Mouse (Mus musculus) left cerebral cortex, postnatal 14 days (tissue): Measurements from ENCODE around the gene Cog5. TPM values are rescaled to one million over a fixed set of nuclear protein-coding genes. Genes with fewer than 3 reads are reported as not detected.

ENCODE experiments used
- DNase-seq, 2 experiments: peaks; one replicate each; pipeline ENCODE4 v3.0.0; 2021 to 2022; ENCODE audit warnings: low spot score in 2 of 2, mixed read lengths in 1 of 2
- intact Hi-C: fragments of 180-260 bp; cut with DNase I; formaldehyde crosslinking; loops from one replicate; pipeline ENCODE4 v1.15.1; 2025
- total RNA-seq, 2 experiments: library from RNA; stranded (reverse); gene quantifications; 2 replicates each; pipeline ENCODE4 v1.2.3; 2021

The Cog5 gene
- total RNA-seq, 2 experiments from 2014 or later = 40.2 to 40.3 TPM

DNA sequence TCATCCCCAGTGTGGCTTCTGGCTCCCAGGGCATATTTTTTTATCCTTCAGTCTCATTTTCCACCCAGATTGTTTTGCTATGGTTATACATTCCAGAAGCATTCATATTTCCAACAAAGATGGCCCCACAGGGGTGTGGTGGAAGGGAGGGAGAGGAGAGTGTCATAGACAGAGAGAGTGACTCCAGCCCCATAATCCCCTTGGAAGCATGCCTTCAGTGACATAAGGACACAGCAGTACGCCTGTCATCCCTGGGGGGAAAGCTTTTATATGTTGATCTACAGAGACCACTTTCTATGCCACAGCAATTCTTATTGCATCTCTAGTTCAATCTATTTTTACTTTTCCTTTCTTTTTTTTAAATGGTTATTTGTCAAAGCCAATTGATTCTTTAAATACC lies 129.6 kb downstream of the Cog5 start:
- intact Hi-C loops = no loop called here
- no peak for DNase-seq

DNA sequence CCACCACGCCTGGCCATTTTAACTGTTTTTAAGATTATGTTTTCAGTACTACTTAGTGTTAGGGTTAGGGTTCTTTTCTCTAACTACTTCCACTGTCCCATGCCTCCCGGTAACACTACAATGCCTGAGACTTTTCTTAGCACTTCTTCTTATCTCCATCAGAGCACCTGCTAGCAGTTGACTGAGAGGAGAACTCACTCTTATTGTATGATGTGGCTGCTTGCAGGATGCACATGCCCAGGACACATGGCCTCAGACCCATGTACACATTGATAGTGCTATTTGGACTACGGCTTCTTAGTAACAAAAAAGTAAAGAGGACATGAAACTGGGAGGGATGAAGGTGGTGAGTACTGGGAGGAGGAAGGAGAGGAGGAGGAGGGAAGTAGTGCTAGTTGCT lies 133.9 kb downstream of the Cog5 start:
- intact Hi-C loops = no loop called here

DNA sequence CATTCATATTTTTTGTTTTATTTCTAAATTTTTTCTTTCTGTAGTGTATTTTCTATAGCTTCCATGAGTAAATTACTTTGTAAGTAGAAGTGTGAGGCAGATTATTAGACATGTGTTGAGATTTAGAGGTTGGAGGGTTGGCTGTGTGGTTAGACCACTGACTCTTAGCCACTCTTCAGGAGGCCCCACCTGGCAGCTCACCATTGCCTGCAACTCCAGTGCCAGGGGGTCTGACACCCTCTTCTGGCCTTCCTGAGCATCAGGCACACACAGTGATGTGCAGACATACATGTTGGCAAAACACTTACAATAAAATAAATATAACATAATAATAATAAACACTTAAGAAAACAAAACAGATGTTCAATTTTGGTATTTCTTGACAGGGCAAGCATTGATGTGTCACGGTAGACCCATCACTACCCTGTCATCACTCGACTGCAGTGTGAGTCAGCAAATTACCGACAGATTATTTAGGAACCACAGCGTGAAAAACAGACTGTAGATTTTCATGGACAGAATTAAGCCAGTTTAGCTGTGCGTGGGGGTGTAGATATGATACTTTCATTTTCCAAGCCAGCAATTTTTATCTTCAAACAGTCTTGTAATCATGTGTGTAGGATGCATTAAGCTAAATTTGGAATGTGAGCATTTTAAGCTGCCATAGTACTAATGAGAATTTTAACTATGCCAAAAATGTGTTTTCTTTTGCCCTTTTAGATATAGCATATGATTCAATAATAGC lies 151.9 kb downstream of the Cog5 start:
- no peak for DNase-seq
- intact Hi-C loops = no loop called here

More for the DNA sequence above, 133.9 kb downstream of the Cog5 start:
- DNase-seq = no peak

DNA sequence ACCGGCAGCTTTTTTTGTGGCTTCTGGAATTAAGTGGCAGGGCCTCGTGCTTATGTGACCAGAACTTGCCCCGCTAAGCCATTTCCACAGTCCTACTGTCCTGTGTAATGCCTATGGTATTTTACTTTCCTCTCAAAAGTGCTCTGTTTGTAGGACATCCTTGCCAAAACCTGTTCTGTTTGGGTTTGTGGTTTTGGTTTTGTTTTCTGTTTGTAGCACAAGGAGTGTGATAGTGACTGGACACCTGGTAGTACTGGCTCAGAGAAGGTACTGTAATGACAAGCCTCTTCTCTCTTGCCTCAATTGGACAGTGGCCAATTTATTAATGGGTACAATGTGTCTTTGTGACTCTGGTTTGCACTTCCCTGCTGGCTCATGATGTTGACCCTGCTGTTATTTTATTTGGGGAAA lies 163.4 kb downstream of the Cog5 start:
- intact Hi-C loops = no loop called here
- no peak for DNase-seq

DNA sequence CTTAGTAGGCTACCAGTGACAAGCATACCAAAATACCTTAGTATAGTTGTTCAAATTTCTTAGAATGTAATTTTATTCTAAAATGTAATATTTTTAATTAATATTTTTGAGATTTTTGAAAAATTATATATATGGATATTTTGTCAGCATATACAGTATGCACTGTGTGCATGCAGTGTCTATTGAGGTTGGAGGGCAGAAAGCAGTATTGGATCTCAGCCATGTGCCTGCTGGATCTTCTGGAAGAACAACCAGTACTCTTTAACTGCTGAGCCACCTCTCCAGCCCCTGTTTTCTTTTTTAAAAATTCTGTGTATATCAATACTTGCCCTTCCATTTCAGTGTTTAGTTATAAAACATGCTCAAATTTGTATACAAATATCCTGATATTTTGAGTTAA lies 164.4 kb downstream of the Cog5 start:
- intact Hi-C loops = no loop called here

DNA sequence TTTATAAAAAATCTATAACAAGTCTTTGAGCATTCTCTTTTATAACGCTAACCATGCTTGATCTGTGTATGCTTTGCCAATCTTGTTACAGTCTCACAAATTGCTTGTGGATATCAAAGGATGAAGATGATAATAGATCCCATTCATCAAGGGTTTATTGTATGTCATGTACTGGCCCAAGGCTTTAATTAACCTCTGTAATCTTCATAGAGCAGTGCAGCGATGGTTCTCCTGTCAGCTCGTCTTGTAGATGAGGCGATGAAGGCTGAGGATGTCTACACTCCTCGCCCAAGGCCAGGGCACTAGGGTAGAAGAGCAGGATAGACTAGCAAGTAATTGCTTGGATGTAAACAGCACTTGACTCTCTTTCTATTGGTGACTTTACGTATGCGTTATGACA lies 164.9 kb downstream of the Cog5 start:
- intact Hi-C loops = no loop called here
- DNase-seq = no peak

More for the DNA sequence above, 164.4 kb downstream of the Cog5 start:
- DNase-seq = no peak

DNA sequence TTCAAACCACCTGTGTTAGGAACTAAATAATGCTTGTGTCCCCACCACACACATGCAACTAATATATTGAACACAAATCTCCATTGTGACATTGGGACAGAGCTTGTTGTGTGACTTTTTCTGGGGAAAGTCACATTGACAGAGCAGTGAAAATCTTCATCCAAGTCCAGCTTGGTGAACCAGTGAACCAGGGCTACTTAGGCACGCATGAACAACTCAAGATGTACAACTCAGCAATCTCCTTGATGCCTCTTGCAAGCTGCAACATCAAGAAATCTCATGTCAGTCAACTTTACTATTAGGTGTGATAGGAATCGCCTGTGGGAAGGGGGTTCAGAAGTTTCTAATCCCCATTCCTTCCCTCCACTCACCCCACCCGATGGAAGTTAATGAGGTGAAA lies 169.0 kb downstream of the Cog5 start:
- intact Hi-C loops = no loop called here
- DNase-seq = no peak

DNA sequence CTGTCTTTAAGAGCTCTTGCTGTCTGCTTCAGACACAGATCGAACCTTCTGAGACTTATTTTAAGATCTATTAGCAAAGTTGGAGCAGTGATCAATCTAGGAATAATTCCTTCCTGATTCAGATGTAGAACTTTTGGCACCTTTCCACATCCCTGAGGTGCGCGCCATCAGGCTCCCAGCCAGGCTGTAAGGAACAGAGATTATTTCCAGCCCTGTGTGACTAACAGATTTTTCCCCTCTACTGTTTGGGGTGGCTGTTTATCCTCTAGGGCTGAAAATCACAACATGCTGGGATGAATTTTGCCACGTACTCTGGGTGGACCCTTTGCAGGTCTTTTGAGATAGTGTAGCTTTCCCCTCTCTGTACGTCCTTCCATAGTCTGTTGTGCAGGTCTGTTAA lies 170.2 kb downstream of the Cog5 start:
- no peak for DNase-seq
- intact Hi-C loops = loop anchor here (5.0 kb wide), 1 partner anchor 62 kb away; no protein-coding TSS in a partner anchor

DNA sequence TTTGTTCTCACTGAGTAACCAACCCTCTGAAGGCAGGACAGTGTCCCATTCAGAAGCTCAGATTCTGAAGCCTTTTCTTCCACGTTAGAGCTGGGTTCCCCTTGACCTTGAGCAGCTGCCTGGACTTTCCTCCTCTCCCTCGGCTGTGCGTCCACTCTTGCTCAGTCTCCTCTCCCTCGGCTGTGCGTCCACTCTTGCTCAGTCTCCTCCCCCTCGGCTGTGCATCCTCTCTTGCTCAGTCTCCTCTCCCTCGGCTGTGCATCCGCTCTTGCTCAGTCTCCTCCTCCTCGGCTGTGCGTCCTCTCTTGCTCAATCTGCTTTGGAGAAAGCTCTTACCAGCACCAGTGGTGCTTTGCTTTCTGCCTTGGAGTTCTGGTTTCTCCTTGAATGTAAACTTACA lies 171.2 kb downstream of the Cog5 start:
- DNase-seq = peak in 1 of 2 experiments; percentile 29
- intact Hi-C loops = loop anchor here (5.0 kb wide), 1 partner anchor 61 kb away; no protein-coding TSS in a partner anchor

DNA sequence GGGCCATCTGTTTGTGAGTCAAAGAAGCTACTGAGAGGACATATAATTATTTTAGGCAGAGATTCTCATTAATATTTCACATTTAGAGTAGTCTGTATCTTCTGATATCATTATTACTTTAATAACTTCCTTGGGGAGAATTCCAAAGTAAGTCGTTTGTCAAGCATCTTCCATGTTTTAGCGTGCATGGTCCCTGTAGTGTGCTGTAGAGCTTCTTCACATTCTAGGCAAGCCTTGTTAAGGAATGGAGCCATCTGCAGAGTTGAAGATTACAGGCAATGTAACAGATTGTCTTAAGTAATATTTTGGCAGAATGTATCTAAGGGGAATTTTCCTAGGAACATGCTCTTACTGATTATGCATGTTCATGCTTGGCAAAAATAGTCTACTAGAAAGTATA lies 171.8 kb downstream of the Cog5 start:
- peak in 1 of 2 experiments; percentile 46 for DNase-seq
- intact Hi-C loops = loop anchor here (5.0 kb wide), 1 partner anchor 61 kb away; no protein-coding TSS in a partner anchor

DNA sequence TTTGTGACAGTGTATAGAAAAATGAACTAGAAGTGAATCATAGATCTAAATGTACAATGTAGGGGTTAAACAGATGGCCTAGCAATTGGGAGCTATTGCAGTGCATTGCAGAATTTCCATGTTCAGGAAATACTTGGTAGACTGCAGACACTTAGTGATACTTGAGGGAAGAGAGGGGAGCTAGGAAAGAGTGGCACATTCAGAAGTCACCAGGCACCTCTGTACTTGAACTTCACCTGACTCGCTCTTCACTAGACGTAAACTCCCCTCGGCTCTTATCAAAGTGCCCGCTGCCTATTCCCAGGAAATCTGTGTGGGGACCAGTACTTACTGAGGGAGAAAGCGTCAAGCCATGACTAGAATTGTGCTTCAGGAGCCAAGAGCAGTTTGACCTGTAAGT lies 180.8 kb downstream of the Cog5 start:
- DNase-seq = no peak
- intact Hi-C loops = no loop called here

DNA sequence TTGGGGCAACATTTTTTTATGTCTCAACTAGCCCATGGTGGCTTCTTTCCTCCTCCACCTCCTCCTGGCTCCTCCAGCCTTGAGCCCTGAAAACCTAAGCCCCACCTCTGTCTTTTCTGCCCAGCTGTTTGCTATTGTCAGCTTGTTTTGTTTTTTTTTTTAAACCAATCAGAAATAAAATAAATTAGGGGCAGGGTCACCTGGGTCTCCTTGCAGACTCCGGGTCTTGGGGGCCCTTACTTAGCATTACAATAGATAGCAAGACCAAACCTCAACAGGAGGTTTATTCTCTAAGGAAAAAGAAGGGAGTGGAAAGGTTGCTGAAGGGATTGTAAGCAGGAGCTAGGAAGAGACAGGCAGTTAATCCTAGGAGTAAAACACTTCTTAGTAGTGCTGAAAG lies 181.5 kb downstream of the Cog5 start:
- intact Hi-C loops = no loop called here

DNA sequence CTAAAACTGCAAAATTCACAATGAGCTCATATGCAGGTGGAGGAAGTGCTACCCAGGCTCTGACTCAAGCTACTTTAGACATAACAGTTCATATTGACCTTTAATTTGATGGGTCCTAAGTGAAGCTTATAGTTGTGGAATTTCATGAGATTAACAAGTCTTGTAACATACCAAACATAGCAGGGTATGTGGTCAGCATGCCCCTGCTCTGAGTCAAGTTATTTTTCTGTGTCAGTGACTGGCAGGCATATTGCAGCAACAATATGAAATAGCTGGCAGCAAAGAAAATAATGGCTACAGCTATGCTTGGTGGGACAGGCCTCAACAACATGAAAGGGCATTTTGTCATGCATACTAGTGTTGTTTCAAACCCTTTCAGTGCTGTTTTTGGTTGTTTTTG lies 183.9 kb downstream of the Cog5 start:
- intact Hi-C loops = no loop called here
- no peak for DNase-seq

More for the DNA sequence above, 181.5 kb downstream of the Cog5 start:
- DNase-seq = no peak

DNA sequence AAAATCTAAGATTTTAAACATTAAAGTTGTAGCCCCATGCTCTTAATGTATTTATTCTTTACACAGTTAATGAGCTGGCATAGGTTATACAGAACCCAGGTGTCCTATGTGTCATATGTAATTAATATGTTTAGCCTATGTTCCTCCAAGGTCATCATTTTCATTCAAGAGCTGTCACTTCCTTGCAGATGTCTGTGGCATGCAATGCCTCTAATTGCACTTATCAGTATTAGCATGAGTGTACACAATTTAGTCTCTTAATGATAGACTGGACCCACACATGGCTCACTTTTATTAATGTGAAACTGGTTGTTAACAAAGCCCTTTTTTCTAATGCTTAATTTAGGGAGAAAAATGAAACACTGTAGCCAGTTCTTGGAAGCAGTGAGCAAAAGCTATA lies 184.6 kb downstream of the Cog5 start:
- intact Hi-C loops = no loop called here
- no peak for DNase-seq

DNA sequence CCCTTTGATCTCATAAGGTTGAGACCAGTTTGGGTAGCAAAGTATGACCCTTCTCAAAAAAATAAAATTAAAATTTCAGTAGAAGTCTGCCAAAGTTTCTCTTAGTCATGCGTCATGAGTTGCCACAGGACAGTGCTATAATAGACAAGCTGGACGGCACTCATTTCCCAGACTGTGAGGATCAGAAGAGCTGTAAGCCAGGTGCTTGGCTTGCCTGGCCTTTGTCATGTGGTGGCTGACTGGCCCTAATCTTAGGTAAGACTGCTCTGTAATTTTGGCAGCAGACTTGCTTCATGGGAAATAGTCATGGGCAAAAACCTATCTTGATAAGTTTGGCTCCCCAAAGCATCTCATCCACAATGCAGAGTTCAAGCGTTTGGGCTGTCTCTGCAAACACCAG lies 191.4 kb downstream of the Cog5 start:
- DNase-seq = no peak
- intact Hi-C loops = no loop called here

DNA sequence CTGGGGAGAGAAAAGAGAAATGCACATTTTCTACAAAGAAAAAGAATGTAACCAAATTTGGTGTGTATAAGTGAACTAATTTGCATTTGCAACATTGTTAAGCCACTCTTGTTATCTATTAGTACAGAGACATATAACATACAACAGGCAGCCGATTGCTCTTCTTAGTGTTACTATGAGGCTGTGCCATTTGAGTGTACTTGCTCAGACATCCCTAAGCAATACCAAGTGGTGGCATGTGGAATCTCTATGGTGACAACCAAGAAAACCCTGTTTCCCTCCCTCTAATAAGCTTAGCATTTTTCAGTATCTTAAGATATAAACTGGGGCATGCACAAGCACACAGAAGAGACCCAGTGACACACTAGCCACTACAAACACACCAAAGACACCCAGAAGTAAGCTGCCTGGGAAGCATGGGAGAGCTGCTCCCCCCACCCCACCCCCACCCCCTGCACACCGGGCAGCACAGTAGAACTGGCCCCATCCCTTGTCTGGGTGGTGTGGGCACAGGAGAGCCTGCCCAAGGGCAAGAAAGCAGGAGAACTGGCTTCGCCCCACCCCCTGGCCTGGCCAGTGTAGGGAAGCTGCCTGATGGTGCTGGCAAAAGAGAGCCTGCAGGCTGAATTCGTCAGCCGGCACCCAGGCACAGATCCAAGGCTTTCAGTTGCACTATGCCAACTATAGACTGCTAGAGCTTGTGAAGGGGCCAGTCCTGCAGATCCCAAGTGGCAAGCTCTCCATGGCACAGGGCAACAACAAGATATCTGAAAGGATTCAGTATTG lies 194.2 kb downstream of the Cog5 start:
- intact Hi-C loops = no loop called here
- peak; percentile 30 to 50 for DNase-seq

DNA sequence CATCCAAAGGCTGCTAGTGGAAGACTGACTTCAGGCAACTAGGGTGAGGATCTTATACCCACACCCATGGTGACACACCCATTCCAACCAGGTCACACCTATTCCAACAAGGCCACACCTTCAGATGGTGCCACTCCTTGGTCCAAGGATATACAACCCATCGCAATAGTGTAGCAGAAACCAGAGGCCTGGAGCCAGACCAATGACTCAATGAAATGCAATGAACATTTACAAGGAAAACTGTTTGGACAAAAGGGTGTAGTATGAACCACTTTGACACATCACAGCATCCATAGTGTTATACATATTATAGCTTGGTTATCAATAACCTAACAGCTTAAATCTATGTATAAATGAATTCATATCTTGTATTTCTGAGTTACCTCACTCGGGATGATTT lies 194.9 kb downstream of the Cog5 start:
- DNase-seq = no peak
- intact Hi-C loops = no loop called here

DNA sequence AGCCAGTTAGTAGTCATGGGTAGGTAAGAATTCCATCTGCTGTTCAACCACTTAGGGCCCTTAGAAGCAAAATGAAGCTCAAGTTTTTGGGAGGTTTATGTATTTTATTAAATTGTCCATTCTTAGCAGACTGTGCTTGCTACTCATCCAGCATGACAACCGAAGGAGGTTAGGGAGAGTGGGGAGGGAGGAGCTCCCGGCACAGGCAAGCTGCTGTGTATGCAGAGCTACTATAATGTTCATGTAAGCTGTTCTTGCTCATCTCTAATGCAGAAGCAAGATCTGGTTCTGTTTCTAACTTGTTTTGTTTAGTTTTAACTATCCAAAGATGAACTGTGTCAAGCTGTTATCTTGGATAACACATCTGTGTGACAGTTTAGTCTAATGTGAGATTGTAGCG lies 199.4 kb downstream of the Cog5 start:
- DNase-seq = peak in 1 of 2 experiments; percentile 33
- intact Hi-C loops = no loop called here

DNA sequence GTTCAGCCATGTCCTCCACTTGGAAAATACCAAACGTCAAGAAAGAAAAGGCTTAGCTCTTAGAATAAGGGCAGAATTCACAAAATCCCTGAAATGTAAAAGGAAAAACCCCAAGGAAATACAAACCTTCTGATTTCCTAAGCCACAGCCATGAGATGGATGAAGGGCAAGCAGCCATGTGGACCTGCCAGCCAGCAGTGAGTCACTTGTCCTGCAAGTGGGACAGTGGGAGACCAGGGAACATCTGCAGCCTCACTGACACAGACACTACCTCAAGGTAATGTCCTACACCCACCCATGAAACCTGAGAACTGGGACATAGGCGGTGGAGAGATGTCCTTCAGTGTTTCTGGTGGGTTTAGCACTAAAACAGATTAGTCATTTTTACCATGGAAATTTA lies 200.1 kb downstream of the Cog5 start:
- no peak for DNase-seq
- intact Hi-C loops = no loop called here

DNA sequence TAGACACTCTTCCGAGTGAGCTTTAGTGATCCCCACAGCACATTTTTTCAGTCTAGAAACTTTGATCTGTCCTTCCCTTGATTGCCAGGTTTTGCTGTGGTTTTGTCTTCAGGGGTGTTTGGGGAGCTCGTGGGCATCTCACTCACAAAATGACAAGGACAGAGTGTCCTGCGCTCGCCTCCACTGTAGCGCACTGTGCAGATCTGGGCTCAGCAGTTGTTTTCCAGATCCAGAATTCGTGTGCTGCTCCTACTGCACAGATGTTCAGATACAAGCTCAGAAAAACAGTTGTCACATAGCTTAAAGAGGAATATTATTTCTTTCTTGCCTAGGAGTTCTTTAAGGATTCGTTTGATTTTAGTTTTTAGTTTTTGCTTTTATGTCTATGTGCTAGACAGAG lies 203.1 kb downstream of the Cog5 start:
- DNase-seq = no peak
- intact Hi-C loops = no loop called here
